Mouse (Mus musculus): ENCODE results near the gene Clcnka.

DNA sequence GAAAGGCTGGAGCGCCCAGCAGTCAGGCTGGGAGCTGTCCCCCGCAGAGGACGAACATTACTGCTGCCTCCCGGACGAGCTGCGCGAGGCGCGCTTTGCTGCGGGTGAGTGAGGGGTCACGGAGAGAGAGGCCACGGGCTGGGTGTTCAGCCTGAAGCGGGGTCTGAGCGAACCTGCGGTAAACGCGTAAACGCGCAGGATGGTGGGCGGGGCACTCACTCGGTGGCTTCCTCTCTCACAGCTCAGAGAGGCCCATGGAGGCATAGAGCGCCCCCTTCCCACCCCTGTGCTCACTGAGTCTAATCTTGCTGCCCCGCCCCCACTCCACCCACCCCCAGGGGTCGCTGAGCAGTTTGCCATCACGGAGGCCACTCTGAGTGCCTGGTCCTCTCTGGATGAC, 16.1 kb downstream of the Clcnka start:
- TF ChIP-seq CTCF (IDR thresholded peaks at IDR 0.05; ENCODE audit: extremely low read depth, insufficient read depth, insufficient read length, insufficient replicate concordance) = no peak
- no peak for TF ChIP-seq POLR2A (IDR thresholded peaks at IDR 0.05; ENCODE audit: low read depth, low read length)
